Mouse (Mus musculus): ENCODE results near the gene Rnf181.

DNA sequence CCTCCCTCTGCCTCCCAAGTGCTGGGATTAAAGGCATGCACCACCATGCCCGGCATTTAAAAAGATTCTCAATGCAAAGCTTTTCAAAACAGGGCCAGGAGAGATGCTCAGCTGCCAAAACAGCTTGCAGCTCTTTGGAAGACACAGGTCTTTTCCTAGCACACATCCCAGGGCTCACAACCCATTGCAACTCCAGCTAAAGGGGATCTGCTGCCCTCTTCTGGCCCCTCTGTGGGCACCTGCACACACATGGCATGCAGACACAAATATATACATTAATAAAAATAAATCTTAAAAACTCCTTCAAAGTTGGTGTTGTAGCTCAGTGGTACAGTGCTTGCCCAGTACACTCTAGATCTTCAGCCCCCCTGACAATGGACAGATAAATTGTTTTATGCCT, 43.2 kb upstream of the Rnf181 start:
- peak; percentile 33; the same call in 1 of the 2 replicates for TF ChIP-seq CTCF (conservative IDR thresholded peaks at IDR 0.05; ENCODE audit: low read length)
- TF ChIP-seq NANOG (IDR thresholded peaks at IDR 0.05; ENCODE audit: borderline replicate concordance, low read length): no peak
